Mouse (Mus musculus) embryonic facial prominence, embryonic 11.5 days (tissue): ENCODE measurements at regions not wholly inside any gene's neighbourhood (a gene's known extent, or its start where the extent isn't known, plus 50 kb on each side); places are given as distances from the start of the nearest gene placed in this dataset.
A peak's percentile ranks its signal among the peaks of the same experiment; 100 is the strongest.

Source experiments
- ATAC-seq: fragments of 200-750 bp; cut with Nextera tagmentation; replicated peaks from 2 replicates; pipeline ENCODE4 v1.8.0; 2017; ENCODE audit warnings: low read depth; ENCODE audit not compliant: insufficient number of reproducible peaks, low FRiP score, low TSS enrichment
- DNase-seq: peaks from one replicate; pipeline ENCODE4 v3.0.0-alpha.2; 2015; ENCODE audit warnings: low spot score
- H3K27ac ChIP-seq: fragments of 300-500 bp; sonication (generic); replicated peaks from 2 replicates; pipeline ENCODE4 v1.5.1; 2014; ENCODE audit warnings: mild to moderate bottlenecking, low read depth, low read length, control low read depth
- H3K27me3 ChIP-seq: fragments of 300-500 bp; sonication (generic); 2 replicates; pipeline ENCODE4 v1.6.1; 2014; ENCODE audit warnings: mild to moderate bottlenecking, low read length, moderate library complexity, mixed read lengths; ENCODE audit not compliant: control insufficient read depth, insufficient read depth
- H3K36me3 ChIP-seq: fragments of 300-500 bp; sonication (generic); replicated peaks from 2 replicates; pipeline ENCODE4 v1.6.1; 2014; ENCODE audit warnings: low read depth, mild to moderate bottlenecking, low read length, moderate library complexity, mixed read lengths; ENCODE audit not compliant: control insufficient read depth, insufficient read depth
- H3K4me1 ChIP-seq: fragments of 300-500 bp; sonication (generic); 2 replicates; pipeline ENCODE4 v1.6.1; 2014; ENCODE audit warnings: low read length, mixed read lengths; ENCODE audit not compliant: control insufficient read depth, insufficient read depth
- H3K4me2 ChIP-seq: fragments of 300-500 bp; sonication (generic); 2 replicates; pipeline ENCODE4 v1.6.1; 2014; ENCODE audit warnings: low read depth, mild to moderate bottlenecking, control low read depth, low read length, moderate library complexity
- H3K4me3 ChIP-seq: fragments of 300-500 bp; sonication (generic); 2 replicates; pipeline ENCODE4 v1.5.1; 2014; ENCODE audit warnings: low read depth, low read length, control low read depth
- H3K9ac ChIP-seq: fragments of 300-500 bp; sonication (generic); replicated peaks from 2 replicates; pipeline ENCODE4 v1.6.1; 2014; ENCODE audit warnings: mild to moderate bottlenecking, control low read depth, low read length
- H3K9me3 ChIP-seq: fragments of 300-500 bp; sonication (generic); replicated peaks from 2 replicates; pipeline ENCODE4 v1.6.1; 2016; ENCODE audit warnings: mild to moderate bottlenecking, low read length, inconsistent platforms, mixed read lengths; ENCODE audit not compliant: control insufficient read depth
- WGBS: fragments of 180-500 bp; shearing (Covaris S2); extraction: QIAGEN DNeasy Blood & Tissue Kit; methylation state at CpG from one replicate; pipeline ENCODE4 v1.1.7; 2014; 5-methylcytosine and 5-hydroxymethylcytosine counted together

- H3K4me2 ChIP-seq = no peak overlapping the region
- ATAC-seq (no peak), DNase-seq (no peak)
- 84% methylated on average over 1 of the region's 1 CpGs for WGBS
- no peak overlapping the region for H3K27ac ChIP-seq
- no peak overlapping the region for H3K9ac ChIP-seq
- no peaks in the 10 kb centered on the region for H3K9me3 ChIP-seq
- no peaks in the 10 kb centered on the region for H3K4me1 ChIP-seq
- H3K4me3 ChIP-seq = no peak overlapping the region
- no peaks in the 10 kb centered on the region for H3K27me3 ChIP-seq
- no peaks in the 10 kb centered on the region for H3K36me3 ChIP-seq
Measured at GRCm38 (mm10) chr15:70606896-70607295, 3227.5 kb upstream of the Gm6569 start.

GRCm38 (mm10) chr15:70618131-70618674 is 3216.2 kb upstream of the Gm6569 start:
- no peaks in the 10 kb centered on the region for H3K27me3 ChIP-seq
- H3K36me3 ChIP-seq = no peaks in the 10 kb centered on the region
- DNase-seq (no peak), ATAC-seq (no peak)
- H3K27ac ChIP-seq = no peak overlapping the region
- 76% methylated on average over 2 of the region's 2 CpGs for WGBS
- no peaks in the 10 kb centered on the region for H3K9me3 ChIP-seq
- H3K4me1 ChIP-seq = no peaks in the 10 kb centered on the region
- H3K4me3 ChIP-seq = no peak overlapping the region
- no peak overlapping the region for H3K9ac ChIP-seq
- H3K4me2 ChIP-seq = no peak overlapping the region

GRCm38 (mm10) chr15:70641051-70641552 is 3193.3 kb upstream of the Gm6569 start:
- DNase-seq (no peak), ATAC-seq (no peak)
- 68% methylated on average over 2 of the region's 2 CpGs for WGBS

GRCm38 (mm10) chr15:70644447-70645202 is 3189.7 kb upstream of the Gm6569 start:
- ATAC-seq (no peak), DNase-seq (no peak)
- Histone ChIP-seq H3K9me3 (no peaks in the 10 kb centered on the region), H3K4me3 (no peak overlapping the region), H3K36me3 (no peaks in the 10 kb centered on the region), H3K27me3 (no peaks in the 10 kb centered on the region), H3K4me2 (no peak overlapping the region), H3K27ac (no peak overlapping the region), H3K4me1 (no peaks in the 10 kb centered on the region), H3K9ac (no peak overlapping the region)

More at GRCm38 (mm10) chr15:70641051-70641552, 3193.3 kb upstream of the Gm6569 start:
- Histone ChIP-seq H3K4me2 (no peak overlapping the region), H3K4me3 (no peak overlapping the region), H3K9ac (no peak overlapping the region), H3K27ac (no peak overlapping the region), H3K36me3 (no peaks in the 10 kb centered on the region), H3K9me3 (no peaks in the 10 kb centered on the region), H3K27me3 (no peaks in the 10 kb centered on the region), H3K4me1 (no peaks in the 10 kb centered on the region)

GRCm38 (mm10) chr15:70675549-70675948 is 3158.8 kb upstream of the Gm6569 start:
- Histone ChIP-seq H3K27me3 (no peaks in the 10 kb centered on the region), H3K4me3 (no peak overlapping the region), H3K9ac (no peak overlapping the region), H3K36me3 (no peaks in the 10 kb centered on the region), H3K27ac (no peak overlapping the region), H3K4me1 (no peaks in the 10 kb centered on the region), H3K4me2 (no peak overlapping the region), H3K9me3 (no peaks in the 10 kb centered on the region)
- 80% methylated on average over 1 of the region's 1 CpGs for WGBS
- DNase-seq (no peak), ATAC-seq (no peak)

GRCm38 (mm10) chr15:70704547-70704946 is 3129.8 kb upstream of the Gm6569 start:
- no peaks in the 10 kb centered on the region for H3K4me1 ChIP-seq
- no peaks in the 10 kb centered on the region for H3K9me3 ChIP-seq
- no peak overlapping the region for H3K4me3 ChIP-seq
- no peak for DNase-seq
- H3K27ac ChIP-seq = no peak overlapping the region
- no peaks in the 10 kb centered on the region for H3K36me3 ChIP-seq
- H3K9ac ChIP-seq = no peak overlapping the region
- ATAC-seq = no peak
- H3K27me3 ChIP-seq = no peaks in the 10 kb centered on the region
- H3K4me2 ChIP-seq = no peak overlapping the region
- WGBS = 82% methylated on average over 2 of the region's 2 CpGs

GRCm38 (mm10) chr15:70713736-70714135 is 3120.6 kb upstream of the Gm6569 start:
- Histone ChIP-seq H3K9ac (no peak overlapping the region), H3K36me3 (no peaks in the 10 kb centered on the region), H3K4me3 (no peak overlapping the region), H3K4me2 (no peak overlapping the region), H3K4me1 (no peaks in the 10 kb centered on the region), H3K27ac (no peak overlapping the region), H3K9me3 (no peaks in the 10 kb centered on the region), H3K27me3 (no peaks in the 10 kb centered on the region)
- ATAC-seq (no peak; the same call in 1 of the 2 replicates), DNase-seq (peak; percentile 3)

- Histone ChIP-seq H3K36me3 (no peaks in the 10 kb centered on the region), H3K9me3 (no peaks in the 10 kb centered on the region), H3K4me3 (no peak overlapping the region), H3K4me2 (no peak overlapping the region), H3K27ac (no peak overlapping the region), H3K27me3 (no peaks in the 10 kb centered on the region), H3K4me1 (no peaks in the 10 kb centered on the region), H3K9ac (no peak overlapping the region)
- ATAC-seq (no peak), DNase-seq (no peak)
- WGBS = 91% methylated on average over 1 of the region's 1 CpGs
Measured at GRCm38 (mm10) chr15:70727361-70727885, 3106.9 kb upstream of the Gm6569 start.
